Comparison of ENCODE assay signal across 18 mouse cellular contexts in genomic region chr11:103951106-103951505, GRCm38 (mm10). TPM values are rescaled to one million over a fixed set of nuclear protein-coding genes. Genes with fewer than 3 reads are reported as not detected.
A peak's percentile ranks its signal among the peaks of the same experiment; 100 is the strongest.
DNase-seq lines count a peak whose midpoint lies in the region; ATAC-seq and TF ChIP-seq lines count a peak whose summit lies in the region.
"Had no signal": no experiment of that assay in that cellular context is flagged by ENCODE, and none has a peak within 500 bp of the region (broad histone marks: within the 10 kb centered on the region; RNA-seq: fewer than 3 reads in every experiment).

No protein-coding gene starts in this region.

- WGBS in hindbrain, postnatal 0 days, result 83% methylated on average over 7 of the region's 7 CpGs
- 79% methylated on average over 7 of the region's 7 CpGs for WGBS in hindbrain, embryonic 14.5 days
- WGBS in neural tube, embryonic 13.5 days, result 83% methylated on average over 7 of the region's 7 CpGs
- 63% methylated on average over 7 of the region's 7 CpGs for WGBS in midbrain, postnatal 0 days

- H3K9ac ChIP-seq in hindbrain, postnatal 0 days (replicated peaks; ENCODE audit: low read length), result no peak overlapping the region
- H3K9ac ChIP-seq in hindbrain, embryonic 14.5 days, result no peak overlapping the region
- 0 out of 2 replicates have a peak overlapping the region, but pooled peaks have one; percentile 12 for H3K9ac ChIP-seq in neural tube, embryonic 13.5 days
- peak overlapping the region; percentile 19; the same call in 1 of the 2 replicates for H3K9ac ChIP-seq in ES-Bruce4 (ENCODE audit: low read depth, poor library complexity, severe bottlenecking)
- H3K9ac ChIP-seq in midbrain, postnatal 0 days (replicated peaks; ENCODE audit: low read length, poor library complexity, severe bottlenecking), result no peak overlapping the region
- H3K9ac ChIP-seq: embryonic facial prominence, embryonic 15.5 days; heart, embryonic 13.5 days; limb, embryonic 12.5 days had no signal

- no peak overlapping the region for H3K27ac ChIP-seq in hindbrain, postnatal 0 days
- H3K27ac ChIP-seq in hindbrain, embryonic 14.5 days, result no peak overlapping the region
- H3K27ac ChIP-seq in neural tube, embryonic 13.5 days (replicated peaks), result no peak overlapping the region
- H3K27ac ChIP-seq in ES-Bruce4 (ENCODE audit: insufficient read depth, low read length), result no peak overlapping the region
- no peak overlapping the region for H3K27ac ChIP-seq in midbrain, postnatal 0 days (ENCODE audit: low read depth, low read length)
- H3K27ac ChIP-seq: embryonic facial prominence, embryonic 15.5 days; heart, embryonic 13.5 days; limb, embryonic 12.5 days had no signal

- TF ChIP-seq CTCF in hindbrain, postnatal 0 days (IDR thresholded peaks at IDR 0.05; ENCODE audit: low read depth), result no peak
- TF ChIP-seq CTCF in ES-Bruce4 (IDR thresholded peaks at IDR 0.05; ENCODE audit: low read depth, low read length), result no peak
- no peak for TF ChIP-seq CTCF in midbrain, postnatal 0 days (IDR thresholded peaks at IDR 0.05)

- no peak overlapping the region for H3K4me3 ChIP-seq in hindbrain, postnatal 0 days (ENCODE audit: low read length)
- no peak overlapping the region for H3K4me3 ChIP-seq in hindbrain, embryonic 14.5 days (replicated peaks; ENCODE audit: low read length)
- H3K4me3 ChIP-seq in neural tube, embryonic 13.5 days, result no peak overlapping the region
- no peak overlapping the region for H3K4me3 ChIP-seq in ES-Bruce4 (ENCODE audit: low read depth, low read length)
- H3K4me3 ChIP-seq in midbrain, postnatal 0 days (ENCODE audit: low read depth, low read length), result no peak overlapping the region; the same call in 1 of the 2 replicates
- H3K4me3 ChIP-seq: embryonic facial prominence, embryonic 15.5 days; heart, embryonic 13.5 days; limb, embryonic 12.5 days had no signal

- H3K9me3 ChIP-seq in hindbrain, postnatal 0 days (ENCODE audit: low read length), result no peaks in the 10 kb centered on the region
- H3K9me3 ChIP-seq in hindbrain, embryonic 14.5 days (ENCODE audit: control insufficient read depth, low read length), result no peaks in the 10 kb centered on the region
- H3K9me3 ChIP-seq in neural tube, embryonic 13.5 days, result no peaks in the 10 kb centered on the region
- H3K9me3 ChIP-seq in ES-Bruce4 (replicated peaks; ENCODE audit: control insufficient read depth, insufficient read depth, low read length, poor library complexity, severe bottlenecking), result no peaks in the 10 kb centered on the region
- H3K9me3 ChIP-seq in midbrain, postnatal 0 days (ENCODE audit: low read length), result no peaks in the 10 kb centered on the region
- H3K9me3 ChIP-seq: embryonic facial prominence, embryonic 15.5 days; heart, embryonic 13.5 days; limb, embryonic 12.5 days had no signal

- 0 out of 2 replicates have a peak overlapping the region, but pooled peaks have one; percentile 82 for H3K4me2 ChIP-seq in hindbrain, postnatal 0 days (ENCODE audit: low read depth, low read length)
- H3K4me2 ChIP-seq in hindbrain, embryonic 14.5 days (replicated peaks), result no peak overlapping the region
- peak overlapping the region; percentile 67 for H3K4me2 ChIP-seq in neural tube, embryonic 13.5 days
- peak overlapping the region; percentile 73; the same call in 1 of the 2 replicates for H3K4me2 ChIP-seq in midbrain, postnatal 0 days (ENCODE audit: low read depth, low read length, poor library complexity, severe bottlenecking)
- H3K4me2 ChIP-seq: embryonic facial prominence, embryonic 15.5 days; heart, embryonic 13.5 days; limb, embryonic 12.5 days had no signal

- H3K36me3 ChIP-seq in hindbrain, postnatal 0 days (ENCODE audit: insufficient read depth, low read length), result no peaks in the 10 kb centered on the region
- no peaks in the 10 kb centered on the region for H3K36me3 ChIP-seq in hindbrain, embryonic 14.5 days (replicated peaks; ENCODE audit: control insufficient read depth, insufficient read depth)
- no peaks in the 10 kb centered on the region for H3K36me3 ChIP-seq in neural tube, embryonic 13.5 days
- H3K36me3 ChIP-seq in ES-Bruce4 (ENCODE audit: control insufficient read depth, insufficient read depth, low read length, poor library complexity, severe bottlenecking), result peaks cover 5% of the 10 kb centered on the region; the same call in 1 of the 2 replicates
- H3K36me3 ChIP-seq in midbrain, postnatal 0 days (ENCODE audit: insufficient read depth, low read length), result no peaks in the 10 kb centered on the region
- H3K36me3 ChIP-seq: embryonic facial prominence, embryonic 15.5 days had no signal

- no peak for TF ChIP-seq POLR2A in ES-Bruce4 (IDR thresholded peaks at IDR 0.05; ENCODE audit: insufficient read depth, low read length)

- no peaks in the 10 kb centered on the region for H3K27me3 ChIP-seq in hindbrain, postnatal 0 days (ENCODE audit: insufficient read depth, low read length)
- no peaks in the 10 kb centered on the region for H3K27me3 ChIP-seq in hindbrain, embryonic 14.5 days (ENCODE audit: control insufficient read depth, insufficient read depth, low read length)
- H3K27me3 ChIP-seq in neural tube, embryonic 13.5 days, result no peaks in the 10 kb centered on the region
- H3K27me3 ChIP-seq in ES-Bruce4 (ENCODE audit: control insufficient read depth, insufficient read depth, low read length, poor library complexity, severe bottlenecking), result no peaks in the 10 kb centered on the region
- H3K27me3 ChIP-seq in midbrain, postnatal 0 days (ENCODE audit: insufficient read depth, low read length), result no peaks in the 10 kb centered on the region
- H3K27me3 ChIP-seq: embryonic facial prominence, embryonic 15.5 days; heart, embryonic 13.5 days; limb, embryonic 12.5 days had no signal

- peaks cover 15% of the 10 kb centered on the region for H3K4me1 ChIP-seq in hindbrain, postnatal 0 days (ENCODE audit: insufficient read depth, low read length)
- peaks cover 16% of the 10 kb centered on the region for H3K4me1 ChIP-seq in hindbrain, embryonic 14.5 days (replicated peaks; ENCODE audit: control insufficient read depth, insufficient read depth, low read length)
- H3K4me1 ChIP-seq in neural tube, embryonic 13.5 days (replicated peaks), result peaks cover 24% of the 10 kb centered on the region
- no peaks in the 10 kb centered on the region for H3K4me1 ChIP-seq in ES-Bruce4 (ENCODE audit: control insufficient read depth, insufficient read depth, low read length)
- H3K4me1 ChIP-seq in midbrain, postnatal 0 days (ENCODE audit: insufficient read depth, low read length), result peaks cover 10% of the 10 kb centered on the region; the same call in 1 of the 2 replicates

- no peak for TF ChIP-seq EP300 in ES-Bruce4 (IDR thresholded peaks at IDR 0.05; ENCODE audit: insufficient read depth, low read depth, low read length)

- no peak for DNase-seq in hindbrain, postnatal 0 days (ENCODE audit: low spot score)
- no peak for DNase-seq in hindbrain, embryonic 14.5 days (ENCODE audit: low spot score)
- no peak for DNase-seq in neural tube, embryonic 10.5 days (ENCODE audit: extremely low spot score, low spot score)
- no peak for DNase-seq in midbrain, postnatal 0 days (ENCODE audit: low spot score)
- no peak for DNase-seq in embryo, embryonic 11 days
- no peak for DNase-seq in kidney, postnatal 4 days
- DNase-seq: cerebellum, adult 11-12 months; kidney, adult 8-10 months; kidney, postnatal 36 days; layer of hippocampus, postnatal 36 days; lung, adult 18-20 months; lung, postnatal 36 days; right cerebral cortex, adult 18-20 months had no signal

- no peak for ATAC-seq in hindbrain, postnatal 0 days
- no peak for ATAC-seq in hindbrain, embryonic 14.5 days (ENCODE audit: low FRiP score)
- no peak for ATAC-seq in neural tube, embryonic 13.5 days (ENCODE audit: low read depth)
- no peak for ATAC-seq in midbrain, postnatal 0 days (ENCODE audit: low FRiP score)

RNA-seq across cellular contexts. Expression of gene Nsf, which starts 2.8 kb away (rescaled TPM):
- total RNA-seq in hindbrain, postnatal 0 days (2014; rRNA removed), result 143 and 150 TPM in 2 replicates
- 220 and 230 TPM in 2 replicates for polyA plus RNA-seq in hindbrain, postnatal 0 days (2015; fragmentation: Nextera tagmentation; extraction: Ambion mirVana)
- polyA plus RNA-seq in hindbrain, embryonic 14.5 days (2014; fragmentation: Nextera tagmentation; extraction: Ambion mirVana), result 178 and 206 TPM in 2 replicates
- polyA plus RNA-seq in neural tube, embryonic 13.5 days (2015; fragmentation: Nextera tagmentation; extraction: Ambion mirVana), result 123 and 127 TPM in 2 replicates
- 60.4 and 69.8 TPM in 2 replicates for polyA plus RNA-seq in ES-Bruce4 (2011; ENCODE audit: insufficient read depth, insufficient read length, low read depth, missing spikeins)
- total RNA-seq in midbrain, postnatal 0 days (2014; rRNA removed), result 167 and 183 TPM in 2 replicates
- polyA plus RNA-seq in midbrain, postnatal 0 days (2015; fragmentation: Nextera tagmentation; extraction: Ambion mirVana), result 263 and 272 TPM in 2 replicates

RNA-seq across cellular contexts. Expression of gene Arf2, which starts 15.4 kb away (rescaled TPM):
- 117 and 141 TPM in 2 replicates for total RNA-seq in hindbrain, postnatal 0 days (2014; rRNA removed)
- polyA plus RNA-seq in hindbrain, postnatal 0 days (2015; fragmentation: Nextera tagmentation; extraction: Ambion mirVana), result 180 and 191 TPM in 2 replicates
- polyA plus RNA-seq in hindbrain, embryonic 14.5 days (2014; fragmentation: Nextera tagmentation; extraction: Ambion mirVana), result 196 and 207 TPM in 2 replicates
- polyA plus RNA-seq in neural tube, embryonic 13.5 days (2015; fragmentation: Nextera tagmentation; extraction: Ambion mirVana), result 152 and 157 TPM in 2 replicates
- polyA plus RNA-seq in ES-Bruce4 (2011; ENCODE audit: insufficient read depth, insufficient read length, low read depth, missing spikeins), result 16.7 and 16.9 TPM in 2 replicates
- 145 and 199 TPM in 2 replicates for total RNA-seq in midbrain, postnatal 0 days (2014; rRNA removed)
- 245 and 256 TPM in 2 replicates for polyA plus RNA-seq in midbrain, postnatal 0 days (2015; fragmentation: Nextera tagmentation; extraction: Ambion mirVana)

Comparison
In these comparisons a context has a peak if more than half of its experiments do, and no peak if none do; other contexts are left out.
1. H3K9ac ChIP-seq: peak in neural tube, embryonic 13.5 days (single experiment) and ES-Bruce4 (single experiment); none in hindbrain, postnatal 0 days (single experiment), hindbrain, embryonic 14.5 days (single experiment) and midbrain, postnatal 0 days (single experiment).